16 mouse cellular contexts compared by ENCODE assay signal in the genomic region with DNA sequence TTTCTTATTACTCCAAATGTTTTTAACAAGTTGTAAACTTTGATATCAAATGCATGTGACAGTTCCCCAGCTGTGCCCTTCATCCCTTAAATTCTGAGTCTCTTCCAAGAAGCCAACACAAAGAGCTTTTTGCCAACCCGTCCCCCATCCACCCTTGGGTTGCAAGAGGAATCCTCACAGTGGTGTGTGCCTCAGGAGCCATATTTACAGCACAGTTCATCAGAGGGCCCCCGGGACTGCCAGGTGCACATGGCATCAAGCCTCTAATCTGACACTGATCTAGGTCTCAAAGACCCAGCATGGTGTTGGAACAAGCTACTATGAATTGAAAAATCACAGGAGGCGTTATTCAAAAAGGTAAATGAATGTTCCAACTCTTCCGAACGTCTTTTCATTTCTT.
"Had no signal": no experiment of that assay in that cellular context is flagged by ENCODE, and none has a peak within 500 bp of the region (broad histone marks: within the 10 kb centered on the region; RNA-seq: fewer than 3 reads in every experiment).

No protein-coding gene starts in this region.

- H3K4me3 ChIP-seq: neural tube, embryonic 13.5 days; neural tube, embryonic 15.5 days; stomach, embryonic 15.5 days had no signal

- H3K4me1 ChIP-seq: neural tube, embryonic 13.5 days; neural tube, embryonic 15.5 days; stomach, embryonic 15.5 days had no signal

- H3K27ac ChIP-seq: neural tube, embryonic 13.5 days; neural tube, embryonic 15.5 days; stomach, embryonic 15.5 days; stomach, postnatal 0 days had no signal

- H3K36me3 ChIP-seq: neural tube, embryonic 13.5 days; neural tube, embryonic 15.5 days; stomach, embryonic 15.5 days had no signal

- H3K27me3 ChIP-seq: neural tube, embryonic 13.5 days; neural tube, embryonic 15.5 days; stomach, embryonic 15.5 days had no signal

- H3K9ac ChIP-seq: neural tube, embryonic 13.5 days; neural tube, embryonic 15.5 days; stomach, embryonic 15.5 days had no signal

- DNase-seq: retina, postnatal 1 day; right cerebral cortex, adult 18-20 months; right cerebral cortex, postnatal 14 days; right cerebral cortex, postnatal 25 days; right cerebral cortex, postnatal 4 days; spleen, adult 18-20 months; thymus, adult 18-20 months; thymus, adult 2 months; thymus, postnatal 14 days; thymus, postnatal 25 days; thymus, postnatal 36 days; thymus, postnatal 4 days had no signal

- H3K4me2 ChIP-seq: neural tube, embryonic 13.5 days; neural tube, embryonic 15.5 days; stomach, embryonic 15.5 days had no signal

- H3K9me3 ChIP-seq: neural tube, embryonic 13.5 days; neural tube, embryonic 15.5 days; stomach, embryonic 15.5 days had no signal
